Mouse (Mus musculus) left cerebral cortex, postnatal 10 days (tissue): ENCODE measurements at regions not wholly inside any gene's neighbourhood (a gene's known extent, or its start where the extent isn't known, plus 50 kb on each side); places are given as distances from the start of the nearest gene placed in this dataset.

Experiments
- DNase-seq, 2 experiments: peaks; one replicate each; pipeline ENCODE4 v3.0.0; 2021 to 2022; ENCODE audit warnings: low spot score in 2 of 2, mixed read lengths in 1 of 2; ENCODE audit errors: extremely low spot score in 1 of 2
- intact Hi-C: fragments of 180-260 bp; cut with DNase I; formaldehyde crosslinking; loops from one replicate; pipeline ENCODE4 v1.15.1; 2025

- intact Hi-C loops, result no loop called here
These were observed 60.3 kb downstream of the Fzd1 start for GRCm38 (mm10) chr5:4697346-4698095.

GRCm38 (mm10) chr5:4696701-4697100 lies 61.1 kb downstream of the Fzd1 start:
- no peak for DNase-seq
- intact Hi-C loops, result no loop called here

More at GRCm38 (mm10) chr5:4697346-4698095, 60.3 kb downstream of the Fzd1 start:
- no peak for DNase-seq

- intact Hi-C loops, result no loop called here
These were observed 68.7 kb downstream of the Fzd1 start for GRCm38 (mm10) chr5:4689130-4689529.

GRCm38 (mm10) chr5:4675316-4675715 lies 82.5 kb downstream of the Fzd1 start:
- intact Hi-C loops, result no loop called here

More at GRCm38 (mm10) chr5:4689130-4689529, 68.7 kb downstream of the Fzd1 start:
- DNase-seq, result no peak

GRCm38 (mm10) chr5:4666381-4666780 lies 91.5 kb downstream of the Fzd1 start:
- no peak for DNase-seq

More at GRCm38 (mm10) chr5:4675316-4675715, 82.5 kb downstream of the Fzd1 start:
- no peak for DNase-seq

GRCm38 (mm10) chr5:4665978-4666377 lies 91.9 kb downstream of the Fzd1 start:
- intact Hi-C loops, result no loop called here
- DNase-seq, result no peak

More at GRCm38 (mm10) chr5:4666381-4666780, 91.5 kb downstream of the Fzd1 start:
- intact Hi-C loops, result no loop called here

- no peak for DNase-seq
- intact Hi-C loops, result no loop called here
These were observed 92.9 kb downstream of the Fzd1 start for GRCm38 (mm10) chr5:4664918-4665317.

GRCm38 (mm10) chr5:4664488-4664887 lies 93.3 kb downstream of the Fzd1 start:
- intact Hi-C loops, result no loop called here
- no peak for DNase-seq

GRCm38 (mm10) chr5:4662198-4662585 lies 95.6 kb downstream of the Fzd1 start:
- intact Hi-C loops, result no loop called here
- DNase-seq, result no peak

GRCm38 (mm10) chr5:4661420-4662197 lies 96.2 kb downstream of the Fzd1 start:
- intact Hi-C loops, result no loop called here
- no peak for DNase-seq

- intact Hi-C loops, result no loop called here
- DNase-seq, result no peak
These were observed 99.9 kb downstream of the Fzd1 start for GRCm38 (mm10) chr5:4657982-4658381.

- intact Hi-C loops, result no loop called here
- DNase-seq, result no peak
These were observed 103.6 kb downstream of the Fzd1 start for GRCm38 (mm10) chr5:4654186-4654585.

- no peak for DNase-seq
- intact Hi-C loops, result no loop called here
These were observed 106.5 kb downstream of the Fzd1 start for GRCm38 (mm10) chr5:4651167-4651955.

GRCm38 (mm10) chr5:4650709-4651108 lies 107.1 kb downstream of the Fzd1 start:
- no peak for DNase-seq
- intact Hi-C loops, result no loop called here

- DNase-seq, result no peak
These were observed 107.8 kb downstream of the Fzd1 start for GRCm38 (mm10) chr5:4649858-4650556.

GRCm38 (mm10) chr5:4641041-4641440 lies 116.8 kb downstream of the Fzd1 start:
- intact Hi-C loops, result no loop called here
- DNase-seq, result no peak

More at GRCm38 (mm10) chr5:4649858-4650556, 107.8 kb downstream of the Fzd1 start:
- intact Hi-C loops, result no loop called here

- no peak for DNase-seq
- intact Hi-C loops, result no loop called here
These were observed 124.1 kb downstream of the Fzd1 start for GRCm38 (mm10) chr5:4633763-4634162.

- DNase-seq, result no peak
- intact Hi-C loops, result no loop called here
These were observed 132.6 kb downstream of the Fzd1 start for GRCm38 (mm10) chr5:4625206-4625605.

- no peak for DNase-seq
- intact Hi-C loops, result no loop called here
These were observed 134.2 kb downstream of the Fzd1 start for GRCm38 (mm10) chr5:4623625-4624024.
